Mouse (Mus musculus): ENCODE measurements around the gene Crygn.

Gene Crygn

GRCm38 (mm10) chr5:24704615-24705014, 53.2 kb downstream of the Crygn start:
- WGBS, result 87% methylated on average over 8 of the region's 8 CpGs

GRCm38 (mm10) chr5:24701271-24701670, 56.5 kb downstream of the Crygn start:
- 80% methylated on average over 3 of the region's 3 CpGs for WGBS
